Mouse (Mus musculus): Measurements from ENCODE around the gene 9330182O14Rik. TPM values are rescaled to one million over a fixed set of nuclear protein-coding genes. Genes with fewer than 3 reads are reported as not detected.

The 9330182O14Rik gene
- polyA plus RNA-seq, 1 experiment from 2014 or later = not detected

DNA sequence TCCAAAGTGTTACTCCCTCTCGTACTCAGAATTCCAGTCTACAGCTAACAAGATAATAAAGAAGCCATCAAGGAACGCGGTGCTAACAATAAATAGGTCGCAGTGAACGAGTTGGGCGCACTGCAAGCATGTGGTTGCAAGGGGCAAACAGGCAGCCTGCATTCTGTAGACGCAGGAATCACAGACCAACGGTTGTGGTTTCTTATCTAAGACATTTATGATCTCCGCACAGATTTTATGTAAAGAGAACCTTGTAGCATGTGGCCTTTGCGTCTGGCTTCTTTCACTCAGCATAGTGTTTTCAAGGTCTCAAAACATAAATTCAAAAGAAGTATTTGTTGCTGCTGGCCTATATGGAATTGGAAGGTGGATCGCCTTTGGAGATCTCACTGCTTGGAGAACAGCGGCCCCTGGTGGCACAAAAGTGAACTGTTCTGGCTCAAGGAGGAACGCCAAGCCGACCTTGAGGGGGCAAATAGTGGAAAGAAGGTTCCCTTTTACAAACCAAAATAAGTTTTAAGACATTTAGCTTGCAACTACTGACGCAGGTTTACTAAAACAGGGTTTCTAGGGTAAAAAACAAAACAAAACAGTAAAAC is 3.2 kb upstream of the 9330182O14Rik start:
- ATAC-seq (peak; percentile 71; the same call in 1 of the 2 replicates), DNase-seq (ENCODE audit: low spot score) (peak; percentile 85)
- Histone ChIP-seq H3K27ac (ENCODE audit: low read depth, low read length) (no peak overlapping the region), H3K27me3 (replicated peaks; ENCODE audit: control insufficient read depth, insufficient read depth, low read length) (no peaks in the 10 kb centered on the region), H3K9ac (ENCODE audit: low read length) (no peak overlapping the region), H3K36me3 (ENCODE audit: control insufficient read depth, insufficient read depth, low read length) (no peaks in the 10 kb centered on the region), H3K9me3 (replicated peaks; ENCODE audit: control insufficient read depth, low read length) (no peaks in the 10 kb centered on the region), H3K4me2 (ENCODE audit: low read length) (no peak overlapping the region), H3K4me3 (ENCODE audit: low read depth, low read length) (no peak overlapping the region), H3K4me1 (ENCODE audit: control insufficient read depth, insufficient read depth, low read length) (no peaks in the 10 kb centered on the region)
- 26% methylated on average over 15 of the region's 15 CpGs for WGBS

- H3K4me1 ChIP-seq (ENCODE audit: control insufficient read depth, insufficient read depth, low read length) = no peaks in the 10 kb centered on the region
- H3K27ac ChIP-seq (ENCODE audit: low read depth, low read length) = no peak overlapping the region
- H3K9me3 ChIP-seq (replicated peaks; ENCODE audit: control insufficient read depth, low read length) = no peaks in the 10 kb centered on the region
- no peaks in the 10 kb centered on the region for H3K36me3 ChIP-seq (ENCODE audit: control insufficient read depth, insufficient read depth, low read length)
- 80% methylated on average over 4 of the region's 4 CpGs for WGBS
- no peak overlapping the region for H3K4me2 ChIP-seq (ENCODE audit: low read length)
- ATAC-seq (no peak), DNase-seq (ENCODE audit: low spot score) (no peak)
- H3K27me3 ChIP-seq (replicated peaks; ENCODE audit: control insufficient read depth, insufficient read depth, low read length) = no peaks in the 10 kb centered on the region
- H3K4me3 ChIP-seq (ENCODE audit: low read depth, low read length) = no peak overlapping the region
- no peak overlapping the region for H3K9ac ChIP-seq (ENCODE audit: low read length)
Observed at GRCm38 (mm10) chr15:40132408-40132807, 1.8 kb upstream of the 9330182O14Rik start.

DNA sequence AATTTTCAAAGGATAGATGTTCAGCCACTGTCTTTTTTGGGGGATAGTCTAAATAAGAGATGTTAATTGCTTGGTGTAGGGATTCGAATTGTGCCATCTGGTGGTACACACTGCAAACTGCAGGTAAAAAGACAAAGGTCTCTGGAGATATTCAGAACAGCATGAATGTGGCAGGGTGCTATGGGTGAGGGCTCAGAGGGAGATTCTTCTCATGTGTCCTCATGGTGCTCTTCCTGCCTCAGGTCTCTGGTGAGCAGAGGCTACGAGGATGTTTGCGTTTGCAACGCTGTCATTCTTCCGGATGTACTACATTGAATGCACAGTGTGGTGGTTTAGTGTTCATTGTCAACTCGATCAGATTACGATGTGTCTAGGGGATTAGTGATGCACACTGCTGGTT is 10.1 kb downstream of the 9330182O14Rik start:
- DNase-seq (ENCODE audit: low spot score) = peak; percentile 74
- Histone ChIP-seq H3K27me3 (replicated peaks; ENCODE audit: control insufficient read depth, insufficient read depth, low read length) (no peaks in the 10 kb centered on the region), H3K4me2 (ENCODE audit: low read length) (no peak overlapping the region), H3K4me1 (ENCODE audit: control insufficient read depth, insufficient read depth, low read length) (no peaks in the 10 kb centered on the region), H3K9ac (ENCODE audit: low read length) (no peak overlapping the region), H3K36me3 (ENCODE audit: control insufficient read depth, insufficient read depth, low read length) (no peaks in the 10 kb centered on the region), H3K27ac (ENCODE audit: low read depth, low read length) (no peak overlapping the region), H3K4me3 (ENCODE audit: low read depth, low read length) (no peak overlapping the region), H3K9me3 (replicated peaks; ENCODE audit: control insufficient read depth, low read length) (no peaks in the 10 kb centered on the region)
- peak; percentile 57; the same call in 1 of the 2 replicates for ATAC-seq
- 47% methylated on average over 7 of the region's 7 CpGs for WGBS

- Histone ChIP-seq H3K4me2 (ENCODE audit: low read length) (no peak overlapping the region), H3K9me3 (replicated peaks; ENCODE audit: control insufficient read depth, low read length) (no peaks in the 10 kb centered on the region), H3K4me1 (ENCODE audit: control insufficient read depth, insufficient read depth, low read length) (no peaks in the 10 kb centered on the region), H3K4me3 (ENCODE audit: low read depth, low read length) (no peak overlapping the region), H3K27me3 (replicated peaks; ENCODE audit: control insufficient read depth, insufficient read depth, low read length) (no peaks in the 10 kb centered on the region), H3K27ac (ENCODE audit: low read depth, low read length) (no peak overlapping the region), H3K9ac (ENCODE audit: low read length) (no peak overlapping the region), H3K36me3 (ENCODE audit: control insufficient read depth, insufficient read depth, low read length) (no peaks in the 10 kb centered on the region)
- DNase-seq (ENCODE audit: low spot score) (no peak), ATAC-seq (no peak)
- WGBS = 89% methylated on average over 6 of the region's 6 CpGs
Observed at GRCm38 (mm10) chr15:40157683-40158082, 23.5 kb downstream of the 9330182O14Rik start.

GRCm38 (mm10) chr15:40166560-40167275 is 32.6 kb downstream of the 9330182O14Rik start:
- WGBS = 36% methylated on average over 9 of the region's 9 CpGs
- no peaks in the 10 kb centered on the region for H3K27me3 ChIP-seq (replicated peaks; ENCODE audit: control insufficient read depth, insufficient read depth, low read length)
- H3K4me2 ChIP-seq (ENCODE audit: low read length) = no peak overlapping the region
- no peak overlapping the region for H3K27ac ChIP-seq (ENCODE audit: low read depth, low read length)
- H3K36me3 ChIP-seq (ENCODE audit: control insufficient read depth, insufficient read depth, low read length) = no peaks in the 10 kb centered on the region
- ATAC-seq = peak; percentile 41
- no peak overlapping the region; the same call in 1 of the 2 replicates for H3K4me3 ChIP-seq (ENCODE audit: low read depth, low read length)
- peaks cover 6% of the 10 kb centered on the region; the same call in 1 of the 2 replicates for H3K4me1 ChIP-seq (ENCODE audit: control insufficient read depth, insufficient read depth, low read length)
- H3K9me3 ChIP-seq (replicated peaks; ENCODE audit: control insufficient read depth, low read length) = no peaks in the 10 kb centered on the region
- peak; percentile 87 for DNase-seq (ENCODE audit: low spot score)
- H3K9ac ChIP-seq (ENCODE audit: low read length) = no peak overlapping the region

DNA sequence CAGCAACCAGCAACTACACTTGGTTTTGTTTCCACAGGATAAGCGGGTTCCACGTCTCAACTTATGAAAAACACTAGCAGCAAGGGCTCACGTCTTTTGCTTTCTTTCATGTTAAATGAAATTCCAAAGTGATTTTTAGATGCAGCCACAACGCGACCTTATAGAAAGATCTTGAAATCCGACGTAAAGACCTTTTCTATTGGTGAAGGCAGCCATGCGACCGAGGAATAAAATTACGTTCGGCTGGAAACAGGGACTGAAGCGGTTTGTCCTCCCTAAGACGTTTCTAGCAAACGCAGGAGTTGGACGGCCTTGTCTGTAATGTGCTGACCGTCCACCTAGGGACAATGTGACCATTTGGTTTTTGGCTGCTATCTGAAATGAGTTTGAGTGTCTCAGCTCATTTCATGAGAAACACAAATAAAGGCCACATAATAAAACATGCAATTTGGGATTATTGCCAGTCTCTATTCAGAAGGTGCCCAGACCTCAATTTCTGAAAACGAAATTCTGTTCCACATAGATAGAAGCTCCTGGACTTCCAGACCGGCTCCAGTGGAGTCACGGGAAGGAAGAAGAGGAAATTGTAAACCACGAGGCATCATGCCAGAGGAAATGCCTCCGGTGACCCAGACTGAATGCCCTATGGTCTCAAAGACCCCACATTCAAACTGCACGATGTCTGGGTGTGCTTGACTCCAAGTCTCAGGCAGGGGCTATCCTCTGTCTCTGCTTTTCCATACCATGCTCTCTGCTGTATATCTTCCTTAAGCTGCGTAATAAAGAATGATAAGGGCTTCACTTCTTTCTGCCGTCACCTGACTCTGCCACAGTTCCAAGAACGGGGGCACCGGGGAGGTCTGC is 33.3 kb downstream of the 9330182O14Rik start:
- peak overlapping the region; percentile 17; the same call in 1 of the 2 replicates for H3K9ac ChIP-seq (ENCODE audit: low read length)

GRCm38 (mm10) chr15:40168140-40168688 is 34.0 kb downstream of the 9330182O14Rik start:
- no peak overlapping the region for H3K27ac ChIP-seq (ENCODE audit: low read depth, low read length)
- peak overlapping the region; percentile 1; the same call in 1 of the 2 replicates for H3K4me2 ChIP-seq (ENCODE audit: low read length)

More for the DNA sequence above, 33.3 kb downstream of the 9330182O14Rik start:
- ATAC-seq (no peak), DNase-seq (ENCODE audit: low spot score) (no peak)
- no peaks in the 10 kb centered on the region for H3K27me3 ChIP-seq (replicated peaks; ENCODE audit: control insufficient read depth, insufficient read depth, low read length)
- H3K36me3 ChIP-seq (ENCODE audit: control insufficient read depth, insufficient read depth, low read length) = no peaks in the 10 kb centered on the region
- H3K4me1 ChIP-seq (ENCODE audit: control insufficient read depth, insufficient read depth, low read length) = peaks cover 6% of the 10 kb centered on the region; the same call in 1 of the 2 replicates
- H3K27ac ChIP-seq (ENCODE audit: low read depth, low read length) = no peak overlapping the region
- H3K4me3 ChIP-seq (ENCODE audit: low read depth, low read length) = no peak overlapping the region
- peak overlapping the region; percentile 1; the same call in 1 of the 2 replicates for H3K4me2 ChIP-seq (ENCODE audit: low read length)
- WGBS = 72% methylated on average over 26 of the region's 26 CpGs
- H3K9me3 ChIP-seq (replicated peaks; ENCODE audit: control insufficient read depth, low read length) = no peaks in the 10 kb centered on the region

GRCm38 (mm10) chr15:40169061-40169460 is 34.9 kb downstream of the 9330182O14Rik start:
- peaks cover 6% of the 10 kb centered on the region; the same call in 1 of the 2 replicates for H3K4me1 ChIP-seq (ENCODE audit: control insufficient read depth, insufficient read depth, low read length)
- DNase-seq (ENCODE audit: low spot score) = peak; percentile 42
- no peak overlapping the region for H3K4me3 ChIP-seq (ENCODE audit: low read depth, low read length)
- no peak for ATAC-seq
- H3K36me3 ChIP-seq (ENCODE audit: control insufficient read depth, insufficient read depth, low read length) = no peaks in the 10 kb centered on the region
- H3K27ac ChIP-seq (ENCODE audit: low read depth, low read length) = no peak overlapping the region
- H3K9ac ChIP-seq (ENCODE audit: low read length) = no peak overlapping the region
- 22% methylated on average over 5 of the region's 5 CpGs for WGBS
- H3K4me2 ChIP-seq (ENCODE audit: low read length) = no peak overlapping the region
- no peaks in the 10 kb centered on the region for H3K9me3 ChIP-seq (replicated peaks; ENCODE audit: control insufficient read depth, low read length)
- no peaks in the 10 kb centered on the region for H3K27me3 ChIP-seq (replicated peaks; ENCODE audit: control insufficient read depth, insufficient read depth, low read length)

More at GRCm38 (mm10) chr15:40168140-40168688, 34.0 kb downstream of the 9330182O14Rik start:
- no peak for DNase-seq (ENCODE audit: low spot score)
- Histone ChIP-seq H3K4me1 (ENCODE audit: control insufficient read depth, insufficient read depth, low read length) (peaks cover 6% of the 10 kb centered on the region; the same call in 1 of the 2 replicates), H3K9ac (ENCODE audit: low read length) (peak overlapping the region; percentile 17; the same call in 1 of the 2 replicates), H3K4me3 (ENCODE audit: low read depth, low read length) (no peak overlapping the region), H3K36me3 (ENCODE audit: control insufficient read depth, insufficient read depth, low read length) (no peaks in the 10 kb centered on the region), H3K9me3 (replicated peaks; ENCODE audit: control insufficient read depth, low read length) (no peaks in the 10 kb centered on the region), H3K27me3 (replicated peaks; ENCODE audit: control insufficient read depth, insufficient read depth, low read length) (no peaks in the 10 kb centered on the region)
- WGBS = 63% methylated on average over 10 of the region's 10 CpGs
- ATAC-seq = no peak
